Mouse (Mus musculus): ENCODE data around the gene Gm45837. TPM values are rescaled to one million over a fixed set of nuclear protein-coding genes. Genes with fewer than 3 reads are reported as not detected.

Gene Gm45837
- total and polyA plus RNA-seq, 2 experiments from 2014 or later, result not detected

- H3K4me3 ChIP-seq (ENCODE audit: low read depth, low read length), result no peak overlapping the region
- 0 out of 2 replicates have a peak overlapping the region, but pooled peaks have one; percentile 14 for H3K27ac ChIP-seq (ENCODE audit: low read depth, low read length)
- no peaks in the 10 kb centered on the region for H3K4me1 ChIP-seq (ENCODE audit: insufficient read depth, low read length)
- DNase-seq (ENCODE audit: low spot score) (no peak), ATAC-seq (ENCODE audit: low FRiP score) (no peak)
- H3K9me3 ChIP-seq (ENCODE audit: low read length), result no peaks in the 10 kb centered on the region
- H3K36me3 ChIP-seq (ENCODE audit: insufficient read depth, low read length), result no peaks in the 10 kb centered on the region
- H3K4me2 ChIP-seq (ENCODE audit: low read depth, low read length, poor library complexity, severe bottlenecking), result peak overlapping the region; percentile 16; the same call in 1 of the 2 replicates
- TF ChIP-seq CTCF (IDR thresholded peaks at IDR 0.05), result no peak
- no peaks in the 10 kb centered on the region for H3K27me3 ChIP-seq (ENCODE audit: insufficient read depth, low read length)
- no peak overlapping the region for H3K9ac ChIP-seq (replicated peaks; ENCODE audit: low read length, poor library complexity, severe bottlenecking)
- WGBS, result 56% methylated on average over 3 of the region's 3 CpGs
Observed at GRCm38 (mm10) chr7:101378285-101378684, 32.4 kb upstream of the Gm45837 start.

DNA sequence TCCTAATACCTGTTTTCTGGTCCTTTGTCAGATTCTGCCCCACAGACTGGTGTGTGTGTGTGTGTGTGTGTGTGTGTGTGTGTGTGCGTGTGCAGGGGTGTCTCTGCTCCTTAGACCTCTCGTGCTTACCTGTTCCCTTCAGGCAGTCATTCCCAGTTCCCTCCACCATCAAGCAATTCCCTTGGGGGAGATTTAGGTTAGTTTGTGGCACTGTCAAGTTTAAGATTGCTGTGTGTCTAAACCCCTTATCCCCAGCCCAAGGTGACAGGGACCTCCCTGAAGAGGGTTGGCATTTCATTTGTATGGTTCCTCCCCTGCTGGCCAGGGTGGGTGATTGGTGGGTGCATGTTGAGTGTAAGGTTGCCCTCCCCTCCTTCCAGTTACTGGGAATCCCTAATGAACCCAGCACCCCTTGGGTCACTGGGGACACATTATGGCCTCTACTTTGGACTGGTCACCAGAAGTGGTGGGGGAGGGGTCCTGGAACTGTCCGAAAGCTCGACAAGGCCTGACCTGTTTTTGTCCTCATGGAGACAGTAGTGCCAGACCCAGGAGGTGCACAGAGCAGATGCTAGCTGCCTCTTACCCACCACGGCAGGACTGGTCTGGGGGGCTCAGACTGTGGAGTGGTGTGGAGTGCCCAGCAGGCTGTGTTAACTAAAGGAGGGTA, 31.8 kb upstream of the Gm45837 start:
- H3K9ac ChIP-seq (replicated peaks; ENCODE audit: low read length, poor library complexity, severe bottlenecking), result no peak overlapping the region
- H3K36me3 ChIP-seq (ENCODE audit: insufficient read depth, low read length), result no peaks in the 10 kb centered on the region
- TF ChIP-seq CTCF (IDR thresholded peaks at IDR 0.05), result no peak
- no peak overlapping the region for H3K4me3 ChIP-seq (ENCODE audit: low read depth, low read length)
- H3K4me2 ChIP-seq (ENCODE audit: low read depth, low read length, poor library complexity, severe bottlenecking), result no peak overlapping the region
- 54% methylated on average over 5 of the region's 5 CpGs for WGBS
- ATAC-seq (ENCODE audit: low FRiP score), result no peak
- no peaks in the 10 kb centered on the region for H3K4me1 ChIP-seq (ENCODE audit: insufficient read depth, low read length)
- no peaks in the 10 kb centered on the region for H3K9me3 ChIP-seq (ENCODE audit: low read length)
- no peak overlapping the region for H3K27ac ChIP-seq (ENCODE audit: low read depth, low read length)
- no peak for DNase-seq (ENCODE audit: low spot score)
- H3K27me3 ChIP-seq (ENCODE audit: insufficient read depth, low read length), result no peaks in the 10 kb centered on the region

DNA sequence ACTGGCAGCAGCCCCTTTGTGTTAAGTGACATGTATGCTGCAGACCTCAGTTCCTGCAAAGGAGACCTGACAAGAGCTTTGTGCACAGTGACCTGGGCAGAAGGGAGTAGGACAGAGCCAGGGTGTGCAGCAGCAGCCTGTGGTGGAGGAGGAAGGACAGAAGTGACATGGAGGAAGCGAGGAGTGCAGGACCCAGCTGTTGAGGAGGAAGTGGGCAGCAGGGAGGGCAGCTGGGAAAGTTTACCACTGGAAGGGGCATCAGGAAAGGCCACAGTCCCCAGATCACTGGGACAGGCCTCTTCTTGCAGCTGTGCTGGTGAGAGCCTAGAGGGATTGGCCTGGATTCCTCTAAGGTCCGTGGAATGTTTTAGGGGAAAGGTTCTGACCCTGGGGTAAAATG, 31.0 kb upstream of the Gm45837 start:
- no peak for DNase-seq (ENCODE audit: low spot score)
- Histone ChIP-seq H3K4me1 (ENCODE audit: insufficient read depth, low read length) (no peaks in the 10 kb centered on the region), H3K4me3 (ENCODE audit: low read depth, low read length) (no peak overlapping the region), H3K27ac (ENCODE audit: low read depth, low read length) (no peak overlapping the region), H3K4me2 (ENCODE audit: low read depth, low read length, poor library complexity, severe bottlenecking) (no peak overlapping the region), H3K36me3 (ENCODE audit: insufficient read depth, low read length) (no peaks in the 10 kb centered on the region), H3K9me3 (ENCODE audit: low read length) (no peaks in the 10 kb centered on the region), H3K9ac (replicated peaks; ENCODE audit: low read length, poor library complexity, severe bottlenecking) (no peak overlapping the region), H3K27me3 (ENCODE audit: insufficient read depth, low read length) (no peaks in the 10 kb centered on the region)
- 83% methylated on average over 2 of the region's 2 CpGs for WGBS
- TF ChIP-seq CTCF (IDR thresholded peaks at IDR 0.05), result no peak
- no peak for ATAC-seq (ENCODE audit: low FRiP score)

GRCm38 (mm10) chr7:101381512-101381911, 29.2 kb upstream of the Gm45837 start:
- no peaks in the 10 kb centered on the region for H3K4me1 ChIP-seq (ENCODE audit: insufficient read depth, low read length)
- no peak overlapping the region for H3K27ac ChIP-seq (ENCODE audit: low read depth, low read length)
- H3K4me2 ChIP-seq (ENCODE audit: low read depth, low read length, poor library complexity, severe bottlenecking), result no peak overlapping the region
- H3K9ac ChIP-seq (replicated peaks; ENCODE audit: low read length, poor library complexity, severe bottlenecking), result no peak overlapping the region
- no peak for TF ChIP-seq CTCF (IDR thresholded peaks at IDR 0.05)
- no peaks in the 10 kb centered on the region for H3K27me3 ChIP-seq (ENCODE audit: insufficient read depth, low read length)
- no peak overlapping the region for H3K4me3 ChIP-seq (ENCODE audit: low read depth, low read length)
- DNase-seq (ENCODE audit: low spot score) (no peak), ATAC-seq (ENCODE audit: low FRiP score) (no peak)
- 83% methylated on average over 6 of the region's 6 CpGs for WGBS
- H3K9me3 ChIP-seq (ENCODE audit: low read length), result no peaks in the 10 kb centered on the region
- no peaks in the 10 kb centered on the region for H3K36me3 ChIP-seq (ENCODE audit: insufficient read depth, low read length)

- Histone ChIP-seq H3K36me3 (ENCODE audit: insufficient read depth, low read length) (no peaks in the 10 kb centered on the region), H3K27me3 (ENCODE audit: insufficient read depth, low read length) (no peaks in the 10 kb centered on the region), H3K4me1 (ENCODE audit: insufficient read depth, low read length) (no peaks in the 10 kb centered on the region), H3K9ac (replicated peaks; ENCODE audit: low read length, poor library complexity, severe bottlenecking) (no peak overlapping the region), H3K27ac (ENCODE audit: low read depth, low read length) (no peak overlapping the region), H3K4me3 (ENCODE audit: low read depth, low read length) (no peak overlapping the region), H3K9me3 (ENCODE audit: low read length) (no peaks in the 10 kb centered on the region), H3K4me2 (ENCODE audit: low read depth, low read length, poor library complexity, severe bottlenecking) (no peak overlapping the region)
- no peak for ATAC-seq (ENCODE audit: low FRiP score)
- no peak for TF ChIP-seq CTCF (IDR thresholded peaks at IDR 0.05)
- DNase-seq (ENCODE audit: low spot score), result no peak
- 86% methylated on average over 8 of the region's 8 CpGs for WGBS
Observed at GRCm38 (mm10) chr7:101382378-101382777, 28.3 kb upstream of the Gm45837 start.

DNA sequence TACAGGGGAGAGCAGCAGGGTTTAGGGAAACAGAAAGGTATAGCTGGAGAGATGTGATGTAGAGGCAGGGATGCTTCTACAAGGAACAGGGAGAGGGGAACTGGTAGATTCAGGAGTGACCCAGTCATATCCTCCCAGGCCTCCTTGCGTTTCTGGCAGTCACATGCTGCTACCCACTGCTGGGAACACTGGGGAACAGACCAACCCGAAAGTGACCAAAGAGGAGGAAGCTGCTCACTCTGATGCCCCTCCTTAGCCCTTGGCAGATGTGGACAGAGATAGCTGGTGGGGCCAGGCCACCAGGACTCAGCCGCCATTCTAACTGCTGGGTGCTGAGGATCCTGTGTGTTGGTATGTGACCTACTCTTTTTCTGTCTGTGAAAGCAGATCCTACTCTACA, 26.9 kb upstream of the Gm45837 start:
- WGBS, result 83% methylated on average over 3 of the region's 3 CpGs
- TF ChIP-seq CTCF (IDR thresholded peaks at IDR 0.05), result no peak
- ATAC-seq (ENCODE audit: low FRiP score), result no peak

More for the DNA sequence above, 26.9 kb upstream of the Gm45837 start:
- H3K9me3 ChIP-seq (ENCODE audit: low read length), result no peaks in the 10 kb centered on the region
- H3K27me3 ChIP-seq (ENCODE audit: insufficient read depth, low read length), result no peaks in the 10 kb centered on the region
- no peaks in the 10 kb centered on the region for H3K4me1 ChIP-seq (ENCODE audit: insufficient read depth, low read length)
- no peak overlapping the region for H3K4me2 ChIP-seq (ENCODE audit: low read depth, low read length, poor library complexity, severe bottlenecking)
- no peaks in the 10 kb centered on the region for H3K36me3 ChIP-seq (ENCODE audit: insufficient read depth, low read length)
- H3K4me3 ChIP-seq (ENCODE audit: low read depth, low read length), result no peak overlapping the region
- H3K27ac ChIP-seq (ENCODE audit: low read depth, low read length), result no peak overlapping the region
- no peak for DNase-seq (ENCODE audit: low spot score)
- no peak overlapping the region for H3K9ac ChIP-seq (replicated peaks; ENCODE audit: low read length, poor library complexity, severe bottlenecking)
